Mouse (Mus musculus) testis, adult 2 months (tissue): ENCODE measurements at regions not wholly inside any gene's neighbourhood (a gene's known extent, or its start where the extent isn't known, plus 50 kb on each side); places are given as distances from the start of the nearest gene placed in this dataset.

Experiments
- CTCF ChIP-seq: fragments of 200-500 bp; IDR thresholded peaks from 2 replicates; pipeline ENCODE4 v1.5.1; 2012; ENCODE audit warnings: low read depth, mild to moderate bottlenecking, inconsistent platforms, low read length, moderate library complexity; ENCODE audit not compliant: control insufficient read depth, insufficient read depth, insufficient replicate concordance
- POLR2A ChIP-seq: fragments of 200-500 bp; IDR thresholded peaks from 2 replicates; pipeline ENCODE4 v1.6.1; 2012; ENCODE audit warnings: low read depth, mild to moderate bottlenecking, inconsistent platforms, low read length, moderate library complexity; ENCODE audit not compliant: control insufficient read depth

GRCm38 (mm10) chr7:61836827-61837226 is 509.5 kb upstream of the Ndn start:
- TF ChIP-seq CTCF (no peak), POLR2A (no peak)
